25 mouse cellular contexts compared by ENCODE assay signal in genomic region chrX:88089873-88090272, GRCm38 (mm10). TPM values are rescaled to one million over a fixed set of nuclear protein-coding genes. Genes with fewer than 3 reads are reported as not detected.
DNase-seq lines count a peak whose midpoint lies in the region; ATAC-seq and TF ChIP-seq lines count a peak whose summit lies in the region.
"Had no signal": no experiment of that assay in that cellular context is flagged by ENCODE, and none has a peak within 500 bp of the region (broad histone marks: within the 10 kb centered on the region; RNA-seq: fewer than 3 reads in every experiment).

No protein-coding gene starts in this region.

- H3K27me3 ChIP-seq in stomach, postnatal 0 days (ENCODE audit: control insufficient read depth, insufficient read depth, low read length): no peaks in the 10 kb centered on the region
- H3K27me3 ChIP-seq: CH12.LX had no signal

- H3K4me2 ChIP-seq in stomach, postnatal 0 days (replicated peaks; ENCODE audit: low read depth): no peak overlapping the region

- ATAC-seq in frontal cortex, adult (ENCODE audit: low TSS enrichment): peak; percentile 87
- no peak for ATAC-seq in stomach, postnatal 0 days (ENCODE audit: low FRiP score, low TSS enrichment)
- ATAC-seq: activated CD4-positive, CD25-positive, alpha-beta regulatory T cell, adult 4 months; CD4-positive, CD25-positive, alpha-beta regulatory T cell, adult 4 months; Patski had no signal

- no peak for TF ChIP-seq CTCF in layer of hippocampus, adult 2 months (conservative IDR thresholded peaks at IDR 0.05)
- TF ChIP-seq CTCF in stomach, postnatal 0 days (IDR thresholded peaks at IDR 0.05; ENCODE audit: low read depth): no peak

- no peaks in the 10 kb centered on the region for H3K9me3 ChIP-seq in stomach, postnatal 0 days (ENCODE audit: control insufficient read depth, low read length)
- H3K9me3 ChIP-seq: G1E had no signal

- no peak overlapping the region for H3K9ac ChIP-seq in stomach, postnatal 0 days (ENCODE audit: low read length)

- no peaks in the 10 kb centered on the region for H3K36me3 ChIP-seq in stomach, postnatal 0 days (ENCODE audit: control insufficient read depth, insufficient read depth, low read length)
- H3K36me3 ChIP-seq: G1E had no signal

- H3K4me3 ChIP-seq in layer of hippocampus, adult 2 months: no peak overlapping the region
- H3K4me3 ChIP-seq in stomach, postnatal 0 days (ENCODE audit: low read depth, low read length): no peak overlapping the region

- no peak for DNase-seq in frontal cortex, postnatal 10 days (ENCODE audit: low spot score in 2 of 2)
- DNase-seq in layer of hippocampus, adult 2 months (ENCODE audit: low spot score in 2 of 2): no peak
- DNase-seq in layer of hippocampus, adult 11-12 months (ENCODE audit: low spot score): no peak
- peak; percentile 55 for DNase-seq in brain, adult 2 months (ENCODE audit: low read depth, low spot score)
- DNase-seq in stomach, postnatal 0 days (ENCODE audit: low spot score): no peak
- DNase-seq: adrenal gland, adult 2 months; adrenal gland, adult 8-10 months; adrenal gland, postnatal 10 days; adrenal gland, postnatal 14 days; adrenal gland, postnatal 25 days; adrenal gland, postnatal 36 days; B cell, adult 2 months; cerebellum, adult 11 months; cerebellum, adult 11-12 months; cerebellum, adult 18-20 months; cerebellum, adult 2 months had no signal

- 53% methylated on average over 2 of the region's 2 CpGs for WGBS in stomach, postnatal 0 days

- TF ChIP-seq EP300 in stomach, postnatal 0 days (optimal IDR thresholded peaks at IDR 0.05): no peak

- H3K27ac ChIP-seq in layer of hippocampus, adult 2 months: peak overlapping the region; percentile 79
- H3K27ac ChIP-seq in stomach, postnatal 0 days (replicated peaks): no peak overlapping the region

- H3K4me1 ChIP-seq in stomach, postnatal 0 days (replicated peaks; ENCODE audit: control insufficient read depth, insufficient read depth): no peaks in the 10 kb centered on the region

RNA-seq across cellular contexts. Expression of gene Il1rapl1, which starts 25.6 kb away (rescaled TPM):
- total RNA-seq in layer of hippocampus, adult 2 months (2021): 10 to 100 TPM; 19.4 to 22.0 TPM
- polyA plus RNA-seq in stomach, postnatal 0 days (2015; fragmentation: Nextera tagmentation; extraction: Ambion mirVana): 0.19 and 0.23 TPM in 2 replicates
- total RNA-seq: CH12.LX, ES-E14, MEL had no signal
- polyA plus RNA-seq: activated CD4-positive, CD25-positive, alpha-beta regulatory T cell, adult 4 months; adrenal gland, adult 2 months; C2C12; G1E; Patski had no signal
